Mouse (Mus musculus): ENCODE data around the gene Rassf5.
A peak's percentile ranks its signal among the peaks of the same experiment; 100 is the strongest.

Rassf5 gene

GRCm38 (mm10) chr1:131245089-131245856, at the start of gene Rassf5:
TSS of gene Rassf5 (minus strand) at chr1:131245258.
- DNase-seq = peak; percentile 90 to 91

DNA sequence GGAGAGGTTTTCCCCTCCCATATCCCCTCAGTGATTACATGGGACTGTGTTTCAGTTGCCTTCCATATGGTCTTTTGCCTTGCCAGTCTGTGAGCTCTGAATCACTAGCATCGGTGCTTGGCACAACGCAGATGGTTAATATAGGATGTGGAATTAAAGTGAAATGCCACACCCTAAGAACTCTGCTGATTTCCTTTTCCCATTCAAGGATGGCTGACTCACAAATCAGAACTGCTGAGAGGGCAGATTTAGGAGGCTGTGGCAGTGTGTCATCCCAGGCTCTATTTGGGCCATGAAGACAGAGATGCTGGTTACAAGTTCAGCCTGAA, 48.8 kb upstream of the Rassf5 start:
- DNase-seq = no peak

GRCm38 (mm10) chr1:131293221-131293921, 48.3 kb upstream of the Rassf5 start:
- DNase-seq = peak; percentile 55 to 61

GRCm38 (mm10) chr1:131290648-131291047, 45.6 kb upstream of the Rassf5 start:
- peak; percentile 83 to 86 for DNase-seq

- DNase-seq = peak; percentile 59 to 61
Measured at GRCm38 (mm10) chr1:131288938-131289337, 43.9 kb upstream of the Rassf5 start.

- no peak for DNase-seq
Measured at GRCm38 (mm10) chr1:131287267-131287666, 42.2 kb upstream of the Rassf5 start.

GRCm38 (mm10) chr1:131286803-131287202, 41.7 kb upstream of the Rassf5 start:
- peak in 1 of 2 experiments; percentile 21 for DNase-seq

DNA sequence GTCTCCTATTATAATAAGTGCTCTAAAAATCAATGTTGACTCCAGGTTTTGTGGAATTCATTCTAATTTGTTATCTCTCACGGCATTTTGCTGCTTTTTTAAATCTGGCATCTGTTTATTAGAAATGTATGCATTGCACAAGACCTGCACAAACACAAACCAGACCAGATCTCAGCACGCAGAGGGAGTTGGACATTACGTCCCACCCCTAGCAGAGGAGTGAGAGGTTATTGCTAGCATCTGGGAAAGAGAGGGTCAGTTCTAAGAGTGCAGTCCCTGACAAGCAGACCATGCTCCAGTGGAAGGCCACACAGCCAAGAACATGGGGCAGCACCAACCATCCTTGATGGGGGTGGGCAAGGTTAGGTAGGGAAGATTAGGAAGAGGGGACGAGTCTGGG, 39.6 kb upstream of the Rassf5 start:
- DNase-seq = no peak

DNA sequence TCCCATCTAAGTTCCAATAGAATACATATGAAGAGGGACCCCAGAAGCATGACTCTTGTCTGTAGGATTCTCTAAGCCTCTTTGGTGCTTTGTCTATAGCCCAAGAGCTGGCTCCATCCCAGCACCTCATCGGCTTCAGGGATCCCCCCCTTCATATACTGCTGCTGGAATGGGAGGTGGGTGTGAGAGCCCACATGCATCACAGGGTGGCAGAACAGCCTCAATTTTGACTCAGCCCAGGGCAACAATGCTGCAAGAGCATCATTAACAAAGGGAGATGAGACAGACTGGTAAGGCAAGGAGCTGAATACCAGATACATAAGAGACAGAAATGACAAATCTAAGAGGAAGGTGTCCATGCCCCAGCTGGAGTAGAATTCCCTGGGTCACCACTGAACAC, 39.1 kb upstream of the Rassf5 start:
- DNase-seq = peak in 1 of 2 experiments; percentile 52

- DNase-seq = no peak
Measured at GRCm38 (mm10) chr1:131281731-131282130, 36.7 kb upstream of the Rassf5 start.

- no peak for DNase-seq
Measured at GRCm38 (mm10) chr1:131280280-131280679, 35.2 kb upstream of the Rassf5 start.

GRCm38 (mm10) chr1:131279456-131279776, 34.4 kb upstream of the Rassf5 start, which contains the start of gene Ikbke:
TSS of gene Ikbke (minus strand) at chr1:131279606.
- no peak for DNase-seq

- DNase-seq = no peak
Measured at GRCm38 (mm10) chr1:131278606-131279455, 33.8 kb upstream of the Rassf5 start.

DNA sequence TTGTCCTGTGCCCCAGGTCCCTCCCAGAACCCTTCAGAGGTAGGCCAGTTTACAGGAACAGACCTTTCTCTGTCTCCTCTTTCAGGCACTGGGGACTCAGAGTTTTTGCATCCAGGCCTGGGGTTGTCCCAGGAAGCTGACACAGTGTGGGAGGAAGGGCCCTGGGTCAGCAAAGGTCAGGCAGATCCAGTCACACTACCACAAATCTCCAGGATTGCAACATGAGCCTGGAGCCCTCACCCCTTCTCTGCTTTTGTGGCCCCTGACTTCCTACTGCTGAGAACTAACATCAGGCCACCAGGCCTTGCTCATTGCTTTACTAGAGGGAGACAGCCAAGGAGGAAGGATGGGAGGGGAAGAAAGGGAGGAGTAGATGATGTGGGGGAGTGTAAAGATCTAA, 31.8 kb upstream of the Rassf5 start:
- no peak for DNase-seq

DNA sequence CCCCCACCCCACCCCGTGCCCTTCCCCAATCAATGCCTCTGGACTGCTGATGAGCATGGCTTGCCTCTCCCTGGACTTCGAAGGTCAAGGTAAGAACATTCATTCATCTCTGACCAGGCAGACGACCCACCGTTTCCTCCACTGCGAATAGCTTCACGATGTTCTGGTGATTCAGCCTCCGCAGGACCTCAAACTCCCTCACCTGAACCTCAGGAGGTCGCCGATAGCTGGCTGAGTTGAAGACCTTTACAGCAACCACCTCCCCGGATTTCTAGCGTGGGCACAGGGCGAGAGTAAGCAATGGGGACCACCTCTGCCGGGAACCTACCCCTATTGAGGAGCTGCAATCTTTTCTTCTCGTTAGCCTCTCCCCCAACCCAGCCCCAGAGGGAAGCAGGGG, 30.5 kb upstream of the Rassf5 start:
- DNase-seq = no peak

DNA sequence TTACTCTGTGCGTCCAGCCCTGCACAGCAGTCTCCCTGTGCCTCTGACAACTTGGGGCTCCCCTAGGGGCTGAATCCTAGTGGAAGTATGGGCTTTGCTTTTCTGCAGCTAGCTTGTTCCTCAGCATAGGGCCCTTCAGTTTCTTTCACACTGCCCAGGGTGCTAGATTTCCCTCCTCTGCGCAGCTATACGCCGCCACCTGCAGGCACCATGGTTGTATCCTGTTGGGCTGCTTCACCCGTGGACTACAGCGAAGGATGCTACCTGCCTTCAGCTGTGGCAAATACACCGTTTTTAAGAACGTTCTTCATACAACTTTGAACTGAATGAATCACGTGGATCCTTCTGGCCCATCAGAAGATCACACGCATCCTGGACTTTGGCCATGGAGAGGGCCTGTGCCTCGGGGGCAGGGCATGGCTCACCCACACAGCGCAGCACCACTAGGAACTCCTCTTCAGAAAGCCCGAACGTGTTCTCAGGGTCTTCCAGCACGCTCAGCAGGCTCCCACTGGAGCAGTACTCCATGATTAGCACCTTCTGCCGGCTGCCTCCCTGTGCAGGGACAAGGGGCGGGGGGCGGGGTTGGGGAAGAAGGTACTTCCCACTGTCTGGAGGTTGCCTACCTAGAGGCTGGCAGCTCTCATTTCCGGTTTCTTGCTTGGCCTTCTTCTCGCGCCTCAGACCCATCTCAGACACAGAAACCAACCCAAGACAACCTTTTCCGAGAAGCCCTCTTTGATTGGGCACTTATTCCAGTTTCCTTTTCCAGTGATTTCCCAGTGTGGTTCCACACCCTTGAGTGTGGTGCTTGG, 29.9 kb upstream of the Rassf5 start:
- DNase-seq = no peak

- DNase-seq = peak; percentile 87 to 91
Measured at GRCm38 (mm10) chr1:131269797-131270578, 24.9 kb upstream of the Rassf5 start.

- no peak for DNase-seq
Measured at GRCm38 (mm10) chr1:131268776-131269175, 23.7 kb upstream of the Rassf5 start.

- DNase-seq = peak in 1 of 2 experiments; percentile 44
Measured at GRCm38 (mm10) chr1:131263905-131264304, 18.8 kb upstream of the Rassf5 start.

DNA sequence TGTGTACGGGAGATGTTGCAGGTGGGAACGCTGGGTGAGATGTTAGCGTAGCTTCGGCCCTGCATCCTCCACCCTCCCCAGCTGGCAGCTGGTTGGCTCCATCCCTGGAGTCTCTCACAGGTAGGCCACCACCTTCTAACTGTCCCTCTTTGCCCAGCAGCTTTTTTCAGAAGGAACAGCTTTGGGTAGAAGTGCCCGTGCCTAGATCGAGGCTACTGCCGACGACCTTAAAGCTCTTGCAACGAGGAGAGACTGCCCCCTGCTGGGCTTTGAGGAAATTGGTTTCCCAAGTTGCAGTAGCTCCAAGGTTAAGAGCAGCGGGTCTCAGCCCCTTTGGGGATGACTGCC, 15.2 kb upstream of the Rassf5 start:
- DNase-seq = peak; percentile 88 to 91

DNA sequence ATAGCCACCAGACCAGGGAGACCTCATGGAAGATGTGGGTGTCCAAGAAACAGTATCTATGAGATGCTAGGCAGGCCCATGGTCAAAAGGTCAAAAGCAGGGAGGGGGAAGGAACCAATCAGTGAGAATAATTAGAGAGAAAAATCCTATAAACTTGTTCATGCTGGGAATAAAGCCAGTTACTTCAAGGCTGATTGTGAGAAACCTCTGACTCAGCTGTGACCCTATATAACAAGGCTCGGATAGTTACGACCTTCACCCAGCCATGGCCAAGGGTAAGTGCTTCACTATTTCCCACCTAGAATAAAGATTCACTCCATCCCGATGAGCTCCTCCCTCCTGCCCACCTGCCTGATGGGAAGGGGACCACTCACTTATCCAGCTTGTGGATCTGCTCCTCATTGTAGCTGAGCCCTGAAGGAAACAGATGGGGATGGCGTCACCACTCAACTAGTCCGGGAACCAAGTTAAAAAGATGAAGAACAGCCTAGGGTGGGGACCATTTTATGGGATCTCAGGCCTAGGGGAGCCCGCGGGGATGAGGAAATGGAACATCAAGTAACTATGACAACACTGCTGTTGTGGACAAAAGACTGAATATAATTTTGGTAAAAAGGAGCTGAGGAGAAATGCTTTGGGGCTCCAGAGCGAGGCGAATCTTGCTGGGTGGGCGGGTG, 14.7 kb upstream of the Rassf5 start:
- DNase-seq = no peak
